Mouse (Mus musculus): ENCODE results near the gene Map7. TPM values are rescaled to one million over a fixed set of nuclear protein-coding genes. Genes with fewer than 3 reads are reported as not detected.

Map7 gene
- 10 to 100 TPM; 71.4 to 75.2 TPM for total RNA-seq (2021)
- long read RNA-seq, experiment 1, full-length matches to known transcripts, result 13 of 27 reads
- long read RNA-seq, experiment 1, partial matches to known transcripts, result 5 of 27 reads
- long read RNA-seq, experiment 1, other reads (novel, unspliced or antisense), result 9 of 27 reads
- long read RNA-seq, experiment 2, full-length matches to known transcripts, result 11 of 22 reads
- long read RNA-seq, experiment 2, partial matches to known transcripts, result 5 of 22 reads
- long read RNA-seq, experiment 2, other reads (novel, unspliced or antisense), result 6 of 22 reads

- DNase-seq (ENCODE audit: low spot score in 2 of 2), result peak; percentile 27 to 41
These were observed at the start of gene Map7 for GRCm38 (mm10) chr10:20148130-20148772. Map7 (plus strand) TSS chr10:20148471.

DNA sequence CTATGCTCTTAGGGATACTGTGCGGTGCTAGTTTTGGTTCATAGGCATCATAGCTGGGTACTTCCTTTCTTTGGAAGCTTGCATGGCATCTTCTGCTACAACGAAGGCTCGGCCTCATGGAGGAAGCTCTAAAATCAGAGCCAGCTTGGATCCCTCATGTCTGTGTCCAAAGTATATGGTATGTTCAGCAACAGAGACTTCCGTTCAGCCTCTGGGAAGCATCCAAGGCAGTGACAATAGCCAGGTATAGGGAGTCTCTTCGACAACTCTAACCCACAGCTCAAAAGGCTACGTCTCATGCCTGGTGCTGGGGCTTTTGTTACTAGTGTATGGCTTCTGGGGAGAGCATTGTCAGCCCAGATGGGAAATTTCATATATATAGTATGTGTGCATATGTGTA, 46.8 kb upstream of the Map7 start:
- DNase-seq (ENCODE audit: low spot score in 2 of 2), result no peak

DNA sequence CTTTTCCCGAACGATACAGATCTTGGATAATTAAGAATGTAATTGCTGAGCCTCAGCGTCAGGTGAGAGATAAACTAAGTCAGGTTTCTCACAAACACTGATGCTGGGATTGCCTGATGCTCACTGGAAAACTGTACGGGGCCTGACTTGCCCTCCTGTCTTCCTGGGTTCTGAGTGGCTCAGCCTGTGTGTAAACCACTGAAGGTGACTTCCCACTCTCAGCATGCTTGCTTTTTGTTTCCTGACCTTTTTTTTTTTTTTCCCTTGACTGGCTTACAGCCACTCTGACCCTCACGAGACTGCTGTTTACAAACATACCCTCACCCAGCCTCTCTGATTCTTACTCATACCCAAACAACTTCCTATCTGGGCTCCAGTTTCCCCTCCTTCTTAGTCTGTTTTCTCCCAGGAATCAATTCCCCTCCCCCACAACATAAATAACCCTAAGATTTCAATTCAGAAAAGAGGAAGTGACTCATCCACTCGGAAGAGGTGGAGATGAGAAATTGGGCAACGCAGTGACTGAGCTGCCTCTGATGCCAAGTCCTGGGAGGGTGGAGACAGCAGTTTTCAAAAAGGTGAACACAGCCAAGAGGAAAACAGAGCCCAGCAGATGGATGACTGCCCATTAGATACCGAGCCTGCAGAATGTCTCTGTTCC, 43.9 kb upstream of the Map7 start:
- no peak for DNase-seq (ENCODE audit: low spot score in 2 of 2)

GRCm38 (mm10) chr10:20105575-20105974, 42.7 kb upstream of the Map7 start:
- no peak for DNase-seq (ENCODE audit: low spot score in 2 of 2)

- no peak for DNase-seq (ENCODE audit: low spot score in 2 of 2)
These were observed 41.2 kb upstream of the Map7 start for GRCm38 (mm10) chr10:20107031-20107430.

DNA sequence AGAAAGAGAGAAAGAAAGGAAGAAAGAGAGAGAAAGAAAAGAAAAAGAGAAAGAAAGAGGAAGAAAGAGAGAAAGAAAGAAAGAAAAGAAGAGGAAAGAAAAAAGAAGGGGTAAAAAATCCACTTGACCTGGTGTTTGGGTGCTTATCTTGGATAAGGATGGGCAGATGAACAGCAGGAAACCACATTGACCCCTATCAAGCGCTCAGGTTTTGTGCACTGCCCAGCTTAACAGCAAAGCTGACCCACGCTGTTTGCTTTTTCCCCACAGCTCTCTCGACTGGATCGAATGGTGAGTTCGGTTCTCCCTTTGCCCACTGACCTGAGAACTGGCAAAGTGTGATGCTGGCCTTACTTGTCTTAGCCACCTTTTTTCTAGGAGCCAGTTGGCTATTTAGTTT, 36.8 kb upstream of the Map7 start:
- no peak for DNase-seq (ENCODE audit: low spot score in 2 of 2)

DNA sequence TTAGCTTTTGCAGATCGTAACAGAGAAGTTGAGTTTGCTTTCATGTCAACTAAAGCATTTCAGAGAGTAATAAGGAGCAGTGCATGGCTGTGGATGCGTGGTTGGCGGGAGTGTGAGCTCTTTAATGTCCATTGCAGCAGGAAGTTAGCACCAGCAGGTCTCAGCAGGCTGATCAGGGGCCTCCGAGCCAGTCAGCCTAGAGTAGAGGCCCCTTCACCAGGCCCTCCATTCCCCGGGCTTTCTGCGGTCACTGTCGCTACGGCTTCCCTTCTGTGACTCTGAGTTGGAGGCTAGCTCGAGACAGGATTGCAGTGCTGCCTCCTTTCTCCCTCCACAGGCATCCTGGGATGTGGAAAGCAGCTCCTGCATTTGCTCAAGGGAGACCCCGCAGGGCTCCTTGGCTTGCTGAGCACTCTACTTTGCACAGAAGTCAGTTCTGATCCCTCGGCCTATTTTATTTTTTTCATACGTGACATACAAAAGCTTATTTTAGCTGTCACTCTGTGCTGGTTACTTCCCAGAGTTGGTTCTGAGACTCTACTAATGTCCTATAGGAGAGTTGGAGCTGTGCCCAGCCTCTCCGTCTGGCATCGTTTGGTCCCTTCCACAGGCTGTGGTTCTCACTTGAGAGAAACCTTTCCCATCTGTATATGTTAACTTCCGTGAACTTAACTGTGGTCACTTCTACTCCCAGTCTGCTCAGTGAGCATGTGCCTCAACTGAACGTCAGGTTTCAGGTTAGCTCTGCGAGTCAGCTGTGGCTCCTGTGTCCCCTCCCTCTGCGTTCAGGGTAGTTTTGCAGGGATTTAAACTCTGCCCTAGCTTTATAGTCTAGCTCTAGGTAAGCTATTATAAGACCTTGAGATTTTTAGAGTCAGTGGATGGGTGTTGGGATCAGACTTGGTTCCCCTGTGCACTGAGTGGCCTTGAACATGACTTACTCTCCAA, 36.0 kb upstream of the Map7 start:
- no peak for DNase-seq (ENCODE audit: low spot score in 2 of 2)

DNA sequence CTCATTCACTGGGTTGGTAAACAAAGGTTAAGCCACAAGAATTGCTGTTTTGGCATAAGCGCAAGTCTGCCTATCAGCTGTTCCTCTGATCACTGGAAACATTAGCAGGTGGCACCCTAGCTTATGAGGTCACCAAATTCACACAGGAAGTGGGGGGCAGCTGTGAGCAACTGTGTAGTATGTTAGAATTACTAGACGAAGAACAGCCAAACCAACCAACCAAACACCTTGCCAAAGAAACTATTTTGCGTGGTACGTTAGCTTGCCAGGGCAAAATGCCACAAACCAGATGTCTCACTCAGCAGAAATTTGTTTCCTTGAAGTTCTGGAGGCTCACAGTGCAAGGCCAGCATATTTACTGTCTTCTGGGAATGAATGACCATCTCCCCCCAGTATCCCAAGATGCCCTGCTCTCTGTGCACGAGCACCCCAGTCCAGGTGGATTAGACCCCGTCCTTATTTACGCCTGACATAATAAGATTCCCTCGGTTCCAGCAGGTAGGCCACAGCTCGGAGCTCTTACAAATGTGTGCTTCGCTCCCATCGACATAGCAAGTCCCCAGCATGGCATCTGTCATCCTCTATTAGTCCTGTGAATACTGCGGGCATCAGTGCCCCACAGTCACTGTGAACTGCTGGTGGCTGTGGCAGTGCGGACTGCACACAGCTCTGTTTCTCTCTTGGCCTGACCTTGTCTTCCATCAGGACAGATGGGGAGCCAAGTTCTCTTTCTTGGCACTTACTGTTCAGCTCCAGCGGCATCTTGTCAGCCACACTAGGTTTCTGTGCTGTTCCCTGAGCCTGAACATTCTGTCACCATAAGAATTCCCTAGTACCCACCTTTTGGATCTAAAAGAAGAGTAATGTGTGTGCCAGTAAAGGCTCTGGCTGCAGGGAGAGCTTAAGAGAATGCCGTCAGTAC, 28.5 kb upstream of the Map7 start:
- DNase-seq (ENCODE audit: low spot score in 2 of 2), result no peak

GRCm38 (mm10) chr10:20121981-20122380, 26.3 kb upstream of the Map7 start:
- no peak for DNase-seq (ENCODE audit: low spot score in 2 of 2)

- no peak for DNase-seq (ENCODE audit: low spot score in 2 of 2)
These were observed 24.9 kb upstream of the Map7 start for GRCm38 (mm10) chr10:20123401-20123800.

- no peak for DNase-seq (ENCODE audit: low spot score in 2 of 2)
These were observed 23.7 kb upstream of the Map7 start for GRCm38 (mm10) chr10:20124576-20124975.

DNA sequence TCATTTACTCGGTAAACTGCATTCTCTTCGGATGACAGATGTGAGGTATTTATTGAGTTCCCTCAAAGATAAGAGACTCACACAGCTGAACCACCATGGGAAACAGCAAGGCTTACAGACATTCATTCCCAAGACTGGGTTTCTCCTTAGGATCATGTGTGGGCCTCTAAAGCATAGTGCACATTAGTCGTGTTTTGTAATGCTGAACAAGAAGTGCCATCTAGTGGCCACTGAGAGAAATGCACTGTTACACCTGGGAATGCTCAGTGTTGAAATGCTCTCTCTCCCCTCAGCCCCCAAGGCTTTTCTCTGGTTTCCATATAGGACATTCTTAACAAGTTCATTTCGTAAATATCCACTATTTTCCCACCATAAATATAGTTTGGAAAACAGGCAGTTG, 23.0 kb upstream of the Map7 start:
- DNase-seq (ENCODE audit: low spot score in 2 of 2), result peak; percentile 65 to 79

GRCm38 (mm10) chr10:20132933-20133652, 15.2 kb upstream of the Map7 start:
- no peak for DNase-seq (ENCODE audit: low spot score in 2 of 2)

DNA sequence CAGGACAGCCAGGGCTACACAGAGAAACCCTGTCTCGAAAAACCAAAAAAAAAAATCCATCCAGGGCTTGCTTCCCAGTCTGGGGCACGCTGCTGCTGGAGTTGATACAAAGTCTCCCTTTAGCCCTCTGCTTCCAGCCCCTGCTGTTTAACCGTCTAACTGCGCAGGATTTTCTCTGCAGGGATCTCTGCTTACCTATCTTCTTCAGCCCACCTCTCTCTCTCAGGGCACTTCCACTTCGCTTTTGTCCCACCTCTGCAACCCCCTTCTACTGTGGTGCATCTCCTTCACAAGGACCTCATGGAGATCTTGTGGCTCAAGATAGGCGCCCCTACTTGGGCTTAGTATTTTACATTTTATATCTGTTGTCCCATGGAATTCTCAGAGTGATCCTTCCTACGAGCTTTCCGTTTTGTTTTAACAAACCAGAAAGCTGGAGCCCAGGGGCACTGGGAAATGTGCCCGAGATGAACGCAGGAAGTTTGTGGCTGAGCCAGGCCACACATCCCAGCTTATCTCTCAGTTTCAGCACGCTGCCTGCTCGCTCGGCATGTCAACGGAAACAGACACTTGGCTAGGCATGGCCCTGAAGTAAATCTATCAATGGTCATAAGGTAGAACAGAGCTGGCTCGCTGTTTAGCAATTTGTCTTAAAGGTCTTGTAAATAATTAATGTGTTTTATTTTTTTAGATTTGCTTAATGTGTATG, 12.8 kb upstream of the Map7 start:
- DNase-seq (ENCODE audit: low spot score in 2 of 2), result no peak

DNA sequence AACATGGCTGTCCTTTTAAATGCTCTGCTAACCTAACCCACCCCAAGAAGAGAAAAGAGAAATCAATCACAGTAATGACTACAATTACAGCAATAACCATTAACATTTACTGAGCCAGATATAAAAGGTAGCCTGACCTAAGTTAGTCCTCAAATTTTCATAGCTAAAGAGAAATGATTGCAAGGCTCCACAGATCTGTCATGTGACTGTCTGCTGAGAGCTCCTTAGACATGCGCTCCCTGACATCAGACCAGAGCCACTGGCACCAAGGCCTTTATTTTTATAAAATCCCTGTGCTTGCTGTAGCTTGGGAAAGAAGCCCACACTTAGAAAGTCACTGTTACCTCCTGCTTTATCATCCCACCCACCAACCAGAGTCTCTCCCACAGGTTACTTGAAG, 11.8 kb upstream of the Map7 start:
- DNase-seq (ENCODE audit: low spot score in 2 of 2), result no peak

- no peak for DNase-seq (ENCODE audit: low spot score in 2 of 2)
These were observed 6.9 kb upstream of the Map7 start for GRCm38 (mm10) chr10:20141376-20141775.

GRCm38 (mm10) chr10:20148773-20149120, 476 bp downstream of the Map7 start:
- peak in 1 of 2 experiments; percentile 52 for DNase-seq (ENCODE audit: low spot score in 2 of 2)

GRCm38 (mm10) chr10:20149121-20149834, 1.0 kb downstream of the Map7 start:
- peak; percentile 48 to 55 for DNase-seq (ENCODE audit: low spot score in 2 of 2)

Data from layer of hippocampus, postnatal 14 days (tissue).